Mouse (Mus musculus) limb, embryonic 12.5 days (tissue): ENCODE data around the gene Tgm2. TPM values are rescaled to one million over a fixed set of nuclear protein-coding genes. Genes with fewer than 3 reads are reported as not detected.

Experiments used
- ATAC-seq: fragments of 200-750 bp; cut with Nextera tagmentation; 2 replicates; pipeline ENCODE4 v1.8.0; 2017; ENCODE audit warnings: low read depth, moderate TSS enrichment; ENCODE audit not compliant: insufficient number of reproducible peaks, insufficient read depth, low FRiP score, low TSS enrichment
- H3K27ac ChIP-seq: fragments of 300-500 bp; sonication (generic); 2 replicates; pipeline ENCODE4 v1.5.1; 2016; ENCODE audit warnings: mild to moderate bottlenecking, moderate library complexity
- H3K27me3 ChIP-seq: fragments of 300-500 bp; sonication (generic); 2 replicates; pipeline ENCODE4 v1.6.1; 2016; ENCODE audit warnings: mild to moderate bottlenecking, moderate library complexity
- H3K36me3 ChIP-seq: fragments of 300-500 bp; sonication (generic); 2 replicates; pipeline ENCODE4 v1.6.1; 2016; ENCODE audit warnings: mild to moderate bottlenecking, moderate library complexity
- H3K4me1 ChIP-seq: fragments of 300-500 bp; sonication (generic); replicated peaks from 2 replicates; pipeline ENCODE4 v1.6.1; 2016
- H3K4me2 ChIP-seq: fragments of 300-500 bp; sonication (generic); 2 replicates; pipeline ENCODE4 v1.6.1; 2016; ENCODE audit warnings: mild to moderate bottlenecking, moderate library complexity
- H3K4me3 ChIP-seq: fragments of 300-500 bp; sonication (generic); replicated peaks from 2 replicates; pipeline ENCODE4 v1.5.1; 2016; ENCODE audit warnings: mild to moderate bottlenecking
- H3K9ac ChIP-seq: fragments of 300-500 bp; sonication (generic); replicated peaks from 2 replicates; pipeline ENCODE4 v1.6.1; 2016; ENCODE audit warnings: mild to moderate bottlenecking, moderate library complexity
- H3K9me3 ChIP-seq: fragments of 300-500 bp; sonication (generic); 2 replicates; pipeline ENCODE4 v1.6.1; 2016; ENCODE audit warnings: mild to moderate bottlenecking, moderate library complexity
- WGBS: fragments of 180-500 bp; shearing (Covaris S2); methylation state at CpG from one replicate; pipeline ENCODE4 v1.1.7; 2016; 5-methylcytosine and 5-hydroxymethylcytosine counted together
- polyA plus RNA-seq: library from polyadenylated mRNA; unstranded; fragments of >200 nt; fragmentation: Nextera tagmentation; extraction: Ambion mirVana; gene quantifications from 2 replicates; pipeline ENCODE4 v1.2.1, GENCODE M21; 2016

Tgm2 gene
- polyA plus RNA-seq, 1 experiment from 2014 or later, result 2.6 TPM

- no peaks in the 10 kb centered on the region for H3K36me3 ChIP-seq
- 91% methylated on average over 7 of the region's 7 CpGs for WGBS
- H3K27ac ChIP-seq, result no peak overlapping the region
- H3K27me3 ChIP-seq, result peaks cover 33% of the 10 kb centered on the region
- no peak overlapping the region for H3K4me2 ChIP-seq
- no peak for ATAC-seq
- H3K4me3 ChIP-seq, result no peak overlapping the region
- H3K4me1 ChIP-seq, result peaks cover 24% of the 10 kb centered on the region
- H3K9me3 ChIP-seq, result no peaks in the 10 kb centered on the region
- no peak overlapping the region for H3K9ac ChIP-seq
These were observed 5.0 kb downstream of the Tgm2 start for GRCm38 (mm10) chr2:158141271-158141670.

GRCm38 (mm10) chr2:158140664-158141063, 5.6 kb downstream of the Tgm2 start:
- no peak for ATAC-seq
- Histone ChIP-seq H3K4me3 (no peak overlapping the region), H3K27ac (no peak overlapping the region), H3K4me2 (no peak overlapping the region), H3K9ac (no peak overlapping the region), H3K9me3 (no peaks in the 10 kb centered on the region), H3K4me1 (peaks cover 20% of the 10 kb centered on the region), H3K27me3 (peaks cover 27% of the 10 kb centered on the region), H3K36me3 (no peaks in the 10 kb centered on the region)
- 78% methylated on average over 5 of the region's 5 CpGs for WGBS

- Histone ChIP-seq H3K4me3 (no peak overlapping the region), H3K9me3 (no peaks in the 10 kb centered on the region), H3K9ac (0 out of 2 replicates have a peak overlapping the region, but pooled peaks have one; percentile 12), H3K27me3 (peaks cover 16% of the 10 kb centered on the region), H3K4me2 (no peak overlapping the region), H3K36me3 (no peaks in the 10 kb centered on the region), H3K27ac (no peak overlapping the region), H3K4me1 (peaks cover 20% of the 10 kb centered on the region)
- 45% methylated on average over 7 of the region's 7 CpGs for WGBS
- ATAC-seq, result no peak
These were observed 6.6 kb downstream of the Tgm2 start for GRCm38 (mm10) chr2:158139628-158140027.

GRCm38 (mm10) chr2:158138778-158139177, 7.5 kb downstream of the Tgm2 start:
- Histone ChIP-seq H3K9ac (no peak overlapping the region), H3K4me1 (peaks cover 16% of the 10 kb centered on the region), H3K36me3 (no peaks in the 10 kb centered on the region), H3K27me3 (peaks cover 10% of the 10 kb centered on the region; the same call in 1 of the 2 replicates), H3K9me3 (no peaks in the 10 kb centered on the region), H3K4me3 (no peak overlapping the region), H3K27ac (no peak overlapping the region), H3K4me2 (no peak overlapping the region)
- WGBS, result 87% methylated on average over 9 of the region's 9 CpGs
- ATAC-seq, result no peak

GRCm38 (mm10) chr2:158137771-158138170, 8.5 kb downstream of the Tgm2 start:
- no peak overlapping the region for H3K9ac ChIP-seq
- peaks cover 6% of the 10 kb centered on the region; the same call in 1 of the 2 replicates for H3K27me3 ChIP-seq
- H3K4me2 ChIP-seq, result no peak overlapping the region
- H3K4me3 ChIP-seq, result no peak overlapping the region
- ATAC-seq, result no peak
- H3K9me3 ChIP-seq, result no peaks in the 10 kb centered on the region
- no peaks in the 10 kb centered on the region for H3K36me3 ChIP-seq
- 89% methylated on average over 12 of the region's 12 CpGs for WGBS
- H3K4me1 ChIP-seq, result peaks cover 8% of the 10 kb centered on the region
- H3K27ac ChIP-seq, result no peak overlapping the region

- no peak overlapping the region for H3K4me3 ChIP-seq
- H3K4me2 ChIP-seq, result no peak overlapping the region
- no peak for ATAC-seq
- WGBS, result 46% methylated on average over 7 of the region's 7 CpGs
- no peaks in the 10 kb centered on the region for H3K9me3 ChIP-seq
- H3K4me1 ChIP-seq, result peaks cover 8% of the 10 kb centered on the region; the same call in 1 of the 2 replicates
- H3K36me3 ChIP-seq, result no peaks in the 10 kb centered on the region
- no peak overlapping the region for H3K27ac ChIP-seq
- no peaks in the 10 kb centered on the region for H3K27me3 ChIP-seq
- H3K9ac ChIP-seq, result no peak overlapping the region
These were observed 10.0 kb downstream of the Tgm2 start for GRCm38 (mm10) chr2:158136205-158136604.

GRCm38 (mm10) chr2:158133050-158133449, 13.2 kb downstream of the Tgm2 start:
- Histone ChIP-seq H3K4me2 (no peak overlapping the region), H3K9me3 (no peaks in the 10 kb centered on the region), H3K4me3 (no peak overlapping the region), H3K36me3 (no peaks in the 10 kb centered on the region), H3K9ac (no peak overlapping the region), H3K27ac (no peak overlapping the region), H3K27me3 (no peaks in the 10 kb centered on the region), H3K4me1 (peaks cover 21% of the 10 kb centered on the region)
- ATAC-seq, result no peak
- WGBS, result 59% methylated on average over 6 of the region's 6 CpGs

GRCm38 (mm10) chr2:158132320-158132719, 13.9 kb downstream of the Tgm2 start:
- H3K4me2 ChIP-seq, result no peak overlapping the region
- no peak overlapping the region for H3K4me3 ChIP-seq
- no peak for ATAC-seq
- H3K36me3 ChIP-seq, result no peaks in the 10 kb centered on the region
- H3K9me3 ChIP-seq, result no peaks in the 10 kb centered on the region
- H3K27me3 ChIP-seq, result no peaks in the 10 kb centered on the region
- WGBS, result 89% methylated on average over 10 of the region's 10 CpGs
- no peak overlapping the region for H3K9ac ChIP-seq
- peaks cover 21% of the 10 kb centered on the region for H3K4me1 ChIP-seq
- H3K27ac ChIP-seq, result no peak overlapping the region

GRCm38 (mm10) chr2:158131197-158131835, 14.9 kb downstream of the Tgm2 start:
- Histone ChIP-seq H3K27ac (no peak overlapping the region), H3K4me3 (no peak overlapping the region), H3K36me3 (no peaks in the 10 kb centered on the region), H3K4me1 (peaks cover 21% of the 10 kb centered on the region), H3K4me2 (no peak overlapping the region), H3K27me3 (no peaks in the 10 kb centered on the region), H3K9me3 (no peaks in the 10 kb centered on the region), H3K9ac (no peak overlapping the region)
- 87% methylated on average over 13 of the region's 13 CpGs for WGBS
- no peak for ATAC-seq

GRCm38 (mm10) chr2:158130391-158130986, 15.7 kb downstream of the Tgm2 start:
- no peak overlapping the region for H3K9ac ChIP-seq
- H3K27ac ChIP-seq, result 0 out of 2 replicates have a peak overlapping the region, but pooled peaks have one; percentile 5
- no peak overlapping the region for H3K4me3 ChIP-seq
- ATAC-seq, result no peak
- H3K27me3 ChIP-seq, result no peaks in the 10 kb centered on the region
- no peaks in the 10 kb centered on the region for H3K36me3 ChIP-seq
- no peaks in the 10 kb centered on the region for H3K9me3 ChIP-seq
- H3K4me1 ChIP-seq, result peaks cover 21% of the 10 kb centered on the region
- no peak overlapping the region for H3K4me2 ChIP-seq
- WGBS, result 44% methylated on average over 5 of the region's 5 CpGs

- no peaks in the 10 kb centered on the region for H3K9me3 ChIP-seq
- no peaks in the 10 kb centered on the region for H3K27me3 ChIP-seq
- no peak overlapping the region for H3K9ac ChIP-seq
- 81% methylated on average over 16 of the region's 16 CpGs for WGBS
- H3K27ac ChIP-seq, result no peak overlapping the region
- no peak for ATAC-seq
- peaks cover 21% of the 10 kb centered on the region for H3K4me1 ChIP-seq
- no peaks in the 10 kb centered on the region for H3K36me3 ChIP-seq
- H3K4me3 ChIP-seq, result no peak overlapping the region
- H3K4me2 ChIP-seq, result no peak overlapping the region
These were observed 16.8 kb downstream of the Tgm2 start for GRCm38 (mm10) chr2:158129291-158130002.
